Comparison of ENCODE assay signal across 13 mouse cellular contexts in the genomic region with DNA sequence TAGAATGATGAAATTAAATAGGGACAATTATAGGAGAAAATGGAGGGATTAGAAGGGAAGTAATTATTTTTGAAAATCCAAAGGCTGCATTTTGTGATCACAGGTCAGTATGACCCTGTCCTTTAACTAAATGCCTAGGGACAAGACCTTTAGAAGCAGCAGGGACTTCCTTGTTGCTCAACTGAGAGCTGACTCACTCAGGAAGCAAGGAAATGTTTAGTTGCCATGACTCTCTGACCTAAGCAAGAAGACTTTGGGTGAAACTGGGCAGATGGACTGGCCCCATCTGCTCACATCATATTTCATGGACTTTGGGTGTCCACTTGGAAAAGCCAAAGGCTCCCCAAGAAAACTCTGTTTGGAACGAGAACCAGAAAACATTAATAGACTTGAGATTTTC.
DNase-seq lines count a peak whose midpoint lies in the region.
"Had no signal": no experiment of that assay in that cellular context is flagged by ENCODE, and none has a peak within 500 bp of the region (broad histone marks: within the 10 kb centered on the region; RNA-seq: fewer than 3 reads in every experiment).

No protein-coding gene starts in this region.

- peak; percentile 1 for DNase-seq in adrenal gland, postnatal 10 days
- no peak for DNase-seq in adrenal gland, adult 8-10 months
- peak; percentile 3 for DNase-seq in kidney, postnatal 10 days
- DNase-seq in kidney, postnatal 4 days = no peak
- DNase-seq in 3T3-L1 (ENCODE audit: low read depth, low spot score) = peak; percentile 53
- peak; percentile 16 for DNase-seq in adipocyte (ENCODE audit: low spot score)
- no peak for DNase-seq in testis, postnatal 14 days (ENCODE audit: low spot score)
- no peak for DNase-seq in cerebellum, postnatal 14 days
- DNase-seq: cerebellum, adult 9-10 months; embryo, embryonic 11 days; gastrocnemius, postnatal 25 days; heart, adult 11 months; liver, embryonic 13.5 days had no signal

Comparison
In these comparisons a context has a peak if more than half of its experiments do, and no peak if none do; other contexts are left out.
1. DNase-seq: peak in adrenal gland, postnatal 10 days (single experiment), kidney, postnatal 10 days (single experiment), 3T3-L1 (single experiment) and adipocyte (single experiment); none in adrenal gland, adult 8-10 months (single experiment), kidney, postnatal 4 days (0 of 2), testis, postnatal 14 days (single experiment) and cerebellum, postnatal 14 days (0 of 2).